Mouse (Mus musculus): ENCODE measurements at regions not wholly inside any gene's neighbourhood (a gene's known extent, or its start where the extent isn't known, plus 50 kb on each side); places are given as distances from the start of the nearest gene placed in this dataset.

DNA sequence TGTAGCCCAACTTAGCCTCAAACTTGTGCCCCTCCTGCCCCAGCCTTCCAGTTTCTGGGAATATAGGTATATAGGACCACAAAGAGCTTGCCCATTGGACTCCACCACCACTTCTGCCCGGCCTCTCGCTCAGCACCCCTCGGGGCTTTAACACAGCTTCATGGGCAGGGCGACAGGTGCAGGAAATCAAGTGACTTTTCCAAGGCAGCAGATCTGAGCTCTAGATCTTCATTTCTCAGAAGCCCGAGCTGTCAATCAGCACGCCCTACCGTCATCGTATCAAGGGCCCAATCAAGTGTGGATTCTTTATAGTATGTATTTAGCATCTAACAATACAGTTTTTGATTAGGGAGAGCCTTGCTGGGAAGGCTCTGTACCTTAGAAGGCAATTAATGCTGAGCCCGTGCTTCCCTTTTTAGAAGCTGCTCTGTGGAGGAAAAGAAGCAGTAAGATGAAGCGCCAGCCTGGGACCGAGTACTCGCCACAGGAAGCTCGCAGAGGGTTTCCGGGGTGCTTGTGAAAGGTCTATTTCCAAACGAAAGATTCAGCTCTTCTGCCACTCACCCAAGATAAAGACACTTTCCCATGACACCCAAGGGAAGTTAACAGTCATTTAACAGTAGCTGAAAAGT, 56.9 kb upstream of the E2f3 start:
- no peak for DNase-seq

GRCm38 (mm10) chr13:30041501-30042295, 55.8 kb upstream of the E2f3 start:
- no peak for DNase-seq

DNA sequence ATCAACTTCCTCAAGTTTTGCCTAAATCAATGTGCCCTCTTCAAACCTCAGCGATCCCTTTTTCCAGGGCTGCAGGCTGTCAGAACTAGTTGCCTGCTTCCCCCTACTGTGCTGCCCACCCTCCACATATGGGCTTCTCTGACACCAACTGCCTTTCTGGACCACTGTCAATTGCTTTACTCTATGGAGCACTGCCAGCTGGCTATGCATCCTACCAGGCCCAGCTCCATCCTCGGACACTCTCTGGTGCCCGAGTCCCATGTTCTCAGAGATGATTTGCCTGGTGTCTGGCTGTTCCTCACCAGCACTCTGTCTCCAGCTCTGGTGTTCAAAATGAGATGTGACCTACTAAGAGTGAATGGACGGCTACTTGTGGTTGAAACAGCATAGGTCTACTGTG, 54.4 kb upstream of the E2f3 start:
- DNase-seq, result no peak

DNA sequence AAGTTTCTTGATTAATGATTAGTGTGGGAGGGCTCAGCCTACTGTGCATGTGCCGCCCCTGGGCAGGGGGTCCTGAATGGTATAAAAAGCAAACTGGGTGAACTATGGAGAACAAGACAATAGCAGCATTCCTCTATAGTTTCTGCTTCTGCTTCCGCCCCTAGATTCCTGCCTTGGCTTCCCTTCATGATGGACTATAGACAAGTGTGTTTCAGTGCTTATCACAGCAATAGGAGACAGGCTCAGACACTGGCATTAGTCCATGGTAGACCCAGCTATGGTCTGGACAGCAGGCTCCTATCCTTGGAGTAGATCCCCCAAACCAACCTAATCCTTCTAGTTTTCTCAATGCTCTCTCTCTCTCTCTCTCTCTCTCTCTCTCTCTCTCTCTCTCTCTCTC, 53.9 kb upstream of the E2f3 start:
- no peak for DNase-seq

DNA sequence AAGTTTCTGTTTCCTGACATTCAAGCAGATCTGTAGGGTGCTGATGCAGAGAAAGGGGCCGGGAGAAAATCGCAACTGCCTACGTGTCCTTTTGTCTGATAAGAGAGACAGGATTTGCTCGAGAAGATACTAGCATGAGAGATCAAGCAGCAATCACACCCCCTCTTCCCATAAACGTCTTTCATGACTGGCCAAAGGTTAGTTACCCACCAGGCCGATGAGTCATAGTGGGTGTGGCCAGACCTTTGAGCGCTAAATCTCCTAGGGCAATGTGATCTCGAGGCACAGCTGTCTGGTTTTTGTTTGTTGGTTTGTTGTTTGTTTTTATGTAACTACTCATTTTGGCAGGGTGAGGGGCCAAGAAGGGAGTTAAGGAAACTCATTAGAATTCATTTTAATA, 50.7 kb upstream of the E2f3 start:
- no peak for DNase-seq

GRCm38 (mm10) chr13:30036071-30036470, 50.2 kb upstream of the E2f3 start:
- DNase-seq, result no peak
